Mouse (Mus musculus) gastrocnemius, postnatal 25 days (tissue): ENCODE data around the gene Smad6. TPM values are rescaled to one million over a fixed set of nuclear protein-coding genes. Genes with fewer than 3 reads are reported as not detected.
A peak's percentile ranks its signal among the peaks of the same experiment; 100 is the strongest.

Experiments used
- DNase-seq: peaks from one replicate; pipeline ENCODE4 v3.0.0; 2022
- total RNA-seq, 2 experiments: library from RNA; stranded (reverse); gene quantifications; 1 replicate in 1 of 2; 2 replicates in 1 of 2; pipeline ENCODE4 v1.2.3; 2021

Gene Smad6
- total RNA-seq, 2 experiments from 2014 or later = 2.8 to 5.2 TPM

DNA sequence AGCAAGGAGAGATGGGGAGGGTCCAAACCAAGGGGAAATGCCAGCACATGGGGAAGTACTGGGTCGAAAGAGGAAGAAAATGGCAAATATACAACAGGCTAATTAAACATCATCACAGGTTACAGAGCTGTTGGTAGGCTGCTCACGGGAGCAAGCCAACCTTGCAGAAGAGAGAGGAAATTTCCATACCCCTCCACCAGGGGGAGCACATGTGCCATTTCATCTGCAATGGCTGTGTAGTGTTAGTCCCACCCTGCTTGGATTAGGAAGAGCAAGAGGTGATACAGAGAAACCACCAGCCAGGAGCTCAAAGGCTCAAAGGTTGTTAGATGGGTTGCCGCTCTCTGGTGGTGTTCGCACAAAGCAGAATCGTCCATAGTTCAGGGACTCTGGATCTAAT is 105.9 kb downstream of the Smad6 start:
- no peak for DNase-seq

DNA sequence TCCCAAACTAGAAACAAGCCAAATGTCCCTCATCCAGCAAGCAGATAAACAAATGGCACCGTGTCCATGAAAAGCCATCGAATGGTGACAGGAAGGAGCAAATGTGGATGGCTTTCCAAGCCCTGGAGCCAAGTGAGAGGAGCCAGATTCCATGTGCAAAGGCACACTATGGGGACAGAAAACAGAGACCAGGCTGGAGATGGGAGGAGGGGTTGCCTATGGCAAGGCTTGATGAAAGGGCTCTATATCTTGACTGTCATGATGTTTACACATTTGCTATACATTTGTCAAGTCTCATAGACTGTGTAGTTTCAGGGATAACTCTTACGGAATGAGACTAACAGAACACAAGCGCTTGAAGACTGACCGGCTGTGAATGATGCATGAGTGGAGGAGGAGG is 106.9 kb downstream of the Smad6 start:
- DNase-seq = no peak

DNA sequence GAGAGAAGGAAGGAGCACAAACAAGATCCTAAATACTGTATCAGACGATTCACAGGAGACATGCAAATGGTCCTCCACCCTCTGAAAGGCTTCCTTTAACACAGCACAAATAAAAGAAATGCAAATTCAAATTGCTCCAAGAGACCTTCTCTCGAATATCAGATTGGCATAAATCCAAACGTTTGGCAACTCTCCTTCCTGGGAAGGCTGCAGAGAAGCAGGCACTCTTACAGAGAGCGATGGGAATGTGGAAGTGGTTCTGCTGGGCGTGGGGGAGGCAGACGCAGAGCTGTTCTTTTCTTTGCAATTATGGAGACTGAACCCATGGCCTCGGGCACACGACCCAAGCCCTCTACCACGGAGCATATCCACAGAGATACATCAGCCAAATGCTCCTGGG is 109.8 kb downstream of the Smad6 start:
- DNase-seq = no peak

DNA sequence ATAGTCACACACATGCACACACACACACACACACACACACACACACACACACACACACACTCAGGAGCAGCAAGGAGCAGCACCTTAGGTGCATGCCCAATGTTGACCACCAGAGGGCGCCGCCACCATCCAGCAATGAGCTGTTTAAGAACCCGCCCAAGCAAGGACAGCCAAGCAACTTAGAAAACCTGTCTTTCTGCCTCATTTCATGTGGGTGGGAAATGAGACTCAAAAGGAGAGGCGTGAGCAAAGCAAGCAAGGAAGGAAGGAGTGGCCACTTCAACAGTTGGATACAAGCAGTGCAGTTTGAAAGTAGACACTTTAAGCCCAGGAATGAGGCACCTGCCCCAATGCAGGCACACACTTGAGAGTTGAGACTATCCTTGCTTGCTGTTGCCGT is 112.2 kb downstream of the Smad6 start:
- DNase-seq = peak; percentile 33

DNA sequence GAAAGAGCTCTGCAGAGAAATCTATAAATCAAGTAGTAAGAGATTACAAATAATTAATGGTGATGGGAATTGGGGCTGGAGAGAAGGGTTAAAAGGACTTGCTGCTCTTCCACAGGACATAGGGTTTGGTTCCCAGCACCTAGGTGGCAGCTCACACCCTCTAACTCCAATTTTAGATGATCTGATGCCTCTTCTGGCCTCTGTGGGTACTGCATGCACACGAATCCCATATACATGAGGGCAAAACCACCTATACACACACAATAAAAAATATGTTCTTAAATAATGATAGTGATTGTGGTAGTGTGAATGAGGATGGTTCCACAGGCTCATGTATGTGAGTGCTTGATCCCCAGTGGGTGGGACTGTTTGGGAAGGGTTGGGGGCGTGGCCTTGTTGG is 117.3 kb downstream of the Smad6 start:
- DNase-seq = no peak

Other genes with a start within 250 kb of the Smad6 start
- 1 to 10 TPM in 1 of 2 experiments, not detected in 1; 1.0 TPM for gene Lctl, start 95.1 kb upstream of the Smad6 start, total RNA-seq
- under 1 TPM; 0.38 to 0.88 TPM for gene Zwilch, start 151.0 kb upstream of the Smad6 start, total RNA-seq
- gene Rpl4, start 151.3 kb upstream of the Smad6 start, total RNA-seq = 100 to 1,000 TPM; 458 to 485 TPM
- 10 to 100 TPM; 17.9 to 18.5 TPM for gene Snapc5, start 157.2 kb upstream of the Smad6 start, total RNA-seq
- 1 to 10 TPM; 1.4 to 1.8 TPM for gene Uchl4, start 213.1 kb upstream of the Smad6 start, total RNA-seq
- gene Map2k1, start 231.6 kb upstream of the Smad6 start, total RNA-seq = 10 to 100 TPM; 47.2 to 47.4 TPM